Mouse (Mus musculus) spleen, adult 2 months (tissue): Measurements from ENCODE around the gene Gm10591.
"Not testable (repeated sequence)": the region's sequence is repeated elsewhere in the genome, so short reads cannot be mapped to it uniquely, and the experiment has no call there.

Experiments
- CTCF ChIP-seq: fragments of 200-500 bp; IDR thresholded peaks from 2 replicates; pipeline ENCODE4 v1.5.1; 2011; ENCODE audit warnings: mild to moderate bottlenecking, inconsistent platforms; ENCODE audit not compliant: insufficient read depth, insufficient read length, insufficient replicate concordance; ENCODE audit errors: extremely low read depth
- POLR2A ChIP-seq: fragments of 200-500 bp; IDR thresholded peaks from 2 replicates; pipeline ENCODE4 v1.6.1; 2011; ENCODE audit warnings: low read depth, low read length, inconsistent platforms

GRCm38 (mm10) chr4:42661793-42662192, 49.8 kb downstream of the Gm10591 start, which contains the start of gene Il11ra2:
- not testable (repeated sequence) for TF ChIP-seq CTCF, POLR2A
